Mouse (Mus musculus) heart, adult 2 months (tissue): ENCODE measurements around the gene Rnf25. TPM values are rescaled to one million over a fixed set of nuclear protein-coding genes. Genes with fewer than 3 reads are reported as not detected.

Experiments used
- DNase-seq, 2 experiments: peaks; one replicate each; pipeline ENCODE4 v3.0.0; 2021
- H3K27ac ChIP-seq: fragments of 200-600 bp; 2 replicates; pipeline ENCODE4 v1.8.1; 2022
- H3K27me3 ChIP-seq: fragments of 200-500 bp; 2 replicates; pipeline ENCODE4 v1.6.1; 2012; ENCODE audit warnings: mild to moderate bottlenecking, low read length, inconsistent platforms, mixed read lengths; ENCODE audit not compliant: control insufficient read depth, insufficient read depth
- H3K36me3 ChIP-seq: fragments of 200-500 bp; 2 replicates; pipeline ENCODE4 v1.6.1; 2012; ENCODE audit warnings: low read length, inconsistent platforms; ENCODE audit not compliant: control insufficient read depth, insufficient read depth
- H3K4me1 ChIP-seq: fragments of 200-500 bp; 2 replicates; pipeline ENCODE4 v1.6.1; 2011; ENCODE audit warnings: low read length; ENCODE audit not compliant: control insufficient read depth, insufficient read depth
- H3K4me3 ChIP-seq: fragments of 200-600 bp; 2 replicates; pipeline ENCODE4 v1.8.1; 2022
- H3K79me2 ChIP-seq: fragments of 200-500 bp; replicated peaks from 2 replicates; pipeline ENCODE4 v1.6.1; 2012; ENCODE audit warnings: mild to moderate bottlenecking, inconsistent platforms, low read length, moderate library complexity, mixed read lengths; ENCODE audit not compliant: control insufficient read depth, insufficient read depth
- H3K9ac ChIP-seq: fragments of 200-500 bp; 2 replicates; pipeline ENCODE4 v1.6.1; 2012; ENCODE audit warnings: low read depth, mild to moderate bottlenecking, control low read depth, inconsistent platforms, low read length, mixed read lengths
- CTCF ChIP-seq: fragments of 200-600 bp; IDR thresholded peaks from 2 replicates; pipeline ENCODE4 v1.8.1; 2022; ENCODE audit warnings: antibody characterized with exemption, mild to moderate bottlenecking, moderate library complexity
- EP300 ChIP-seq: fragments of 200-500 bp; IDR thresholded peaks from 2 replicates; pipeline ENCODE4 v1.6.1; 2011; ENCODE audit warnings: low read depth, low read length, control low read depth; ENCODE audit not compliant: insufficient read depth
- POLR2A ChIP-seq: fragments of 200-500 bp; IDR thresholded peaks from 2 replicates; pipeline ENCODE4 v1.6.1; 2011; ENCODE audit warnings: mild to moderate bottlenecking, low read depth, low read length, control low read depth; ENCODE audit not compliant: insufficient read depth
- WGBS: fragments of 180-500 bp; shearing (Covaris S2); methylation state at CpG from one replicate; pipeline ENCODE4 v1.1.7; 2018; 5-methylcytosine and 5-hydroxymethylcytosine counted together
- intact Hi-C: fragments of 180-260 bp; cut with DNase I; formaldehyde crosslinking; loops from one replicate; pipeline ENCODE4 v1.15.1; 2025
- polyA plus RNA-seq: library from polyadenylated mRNA; depleted of rRNA; stranded (reverse); fragments of >200 nt; gene quantifications from 2 replicates; pipeline ENCODE4 v1.2.3, GENCODE M21; 2012
- total RNA-seq, 2 experiments: library from RNA; stranded (reverse); gene quantifications; 2 replicates each; pipeline ENCODE4 v1.2.3; 2021

Rnf25 gene
- total and polyA plus RNA-seq, 3 experiments, result 15.9 to 33.0 (median 20.5) TPM

- DNase-seq, result no peak
- H3K36me3 ChIP-seq, result no peaks in the 10 kb centered on the region
- no peak for TF ChIP-seq EP300
- intact Hi-C loops, result no loop called here
- no peaks in the 10 kb centered on the region for H3K27me3 ChIP-seq
- no peak overlapping the region for H3K4me3 ChIP-seq
- H3K27ac ChIP-seq, result no peak overlapping the region
- WGBS, result 97% methylated on average over 1 of the region's 1 CpGs
- H3K4me1 ChIP-seq, result no peaks in the 10 kb centered on the region
- H3K9ac ChIP-seq, result no peak overlapping the region
- no peaks in the 10 kb centered on the region for H3K79me2 ChIP-seq
These were observed 23.0 kb upstream of the Rnf25 start for GRCm38 (mm10) chr1:74624183-74624582.

- TF ChIP-seq POLR2A, result no peak
- TF ChIP-seq CTCF, result no peak
- peak overlapping the region; percentile 84 for H3K27ac ChIP-seq
- H3K4me3 ChIP-seq, result peak overlapping the region; percentile 81
- no peaks in the 10 kb centered on the region for H3K36me3 ChIP-seq
- H3K4me1 ChIP-seq, result peaks cover 1% of the 10 kb centered on the region
- WGBS, result 8% methylated on average over 26 of the region's 26 CpGs
- H3K9ac ChIP-seq, result peak overlapping the region; percentile 76
- H3K27me3 ChIP-seq, result no peaks in the 10 kb centered on the region
- no peak for DNase-seq
- H3K79me2 ChIP-seq, result no peaks in the 10 kb centered on the region
- intact Hi-C loops, result loop anchor here (1.0 to 5.0 kb wide), 2 partner anchors 12 to 162 kb away; partner anchors contain the start of genes Bcs1l and Zfp142
These were observed 513 bp downstream of the Rnf25 start for GRCm38 (mm10) chr1:74600501-74601266.

- H3K36me3 ChIP-seq, result no peaks in the 10 kb centered on the region
- H3K79me2 ChIP-seq, result no peaks in the 10 kb centered on the region
- DNase-seq, result no peak
- TF ChIP-seq POLR2A (no peak), CTCF (no peak), EP300 (no peak)
- 55% methylated on average over 8 of the region's 8 CpGs for WGBS
- no peak overlapping the region for H3K9ac ChIP-seq
- H3K4me3 ChIP-seq, result no peak overlapping the region
- intact Hi-C loops, result no loop called here
- H3K27ac ChIP-seq, result no peak overlapping the region
- H3K4me1 ChIP-seq, result no peaks in the 10 kb centered on the region
- no peaks in the 10 kb centered on the region for H3K27me3 ChIP-seq
These were observed 6.8 kb downstream of the Rnf25 start for GRCm38 (mm10) chr1:74594434-74594833.

GRCm38 (mm10) chr1:74587773-74588445, 13.3 kb downstream of the Rnf25 start, which contains the start of the genes Zfp142 and Bcs1l:
Gene Zfp142, minus strand, starts transcription at chr1:74588246.
Gene Bcs1l, plus strand, starts transcription at chr1:74588289.
- Histone ChIP-seq H3K4me3 (peak within 1 kb of the TSS; percentile 65), H3K27ac (peak within 1 kb of the TSS; percentile 89), H3K9ac (peak within 1 kb of the TSS; percentile 85), H3K27me3 (no peaks in the 10 kb centered on the region), H3K4me1 (peaks cover 6% of the 10 kb centered on the region), H3K79me2 (no peaks in the 10 kb centered on the region), H3K36me3 (peaks cover 19% of the 10 kb centered on the region)
- DNase-seq, result peak; percentile 99
- WGBS, result under 1% methylated on average over 48 of the region's 48 CpGs
- intact Hi-C loops, result loop anchor here (1.0 to 10.0 kb wide), 5 partner anchors 13 to 729 kb away; partner anchors contain the start of genes Cnot9, Ctdsp1, Dnpep and Rnf25
- TF ChIP-seq CTCF (peak; percentile 41), POLR2A (peak; percentile 57), EP300 (0 out of 2 replicates have a peak, but pooled peaks have one; percentile 34)

- Histone ChIP-seq H3K79me2 (peaks cover 3% of the 10 kb centered on the region; the same call in 1 of the 2 replicates), H3K36me3 (peaks cover 22% of the 10 kb centered on the region), H3K27ac (peak overlapping the region; percentile 89), H3K4me1 (peaks cover 6% of the 10 kb centered on the region), H3K9ac (peak overlapping the region; percentile 76), H3K4me3 (peak overlapping the region; percentile 65), H3K27me3 (no peaks in the 10 kb centered on the region)
- no peak for TF ChIP-seq POLR2A
- TF ChIP-seq EP300, result no peak
- intact Hi-C loops, result loop anchor here (5.0 to 10.0 kb wide), 4 partner anchors 77 to 730 kb away; partner anchors contain the start of genes Cnot9, Ctdsp1, Dnpep and Ttll4
- 0% methylated on average over 24 of the region's 24 CpGs for WGBS
- DNase-seq, result no peak
These were observed 13.9 kb downstream of the Rnf25 start for GRCm38 (mm10) chr1:74587233-74587772.
